Mouse (Mus musculus) midbrain, embryonic 16.5 days (tissue): ENCODE measurements around the gene Tmem169. TPM values are rescaled to one million over a fixed set of nuclear protein-coding genes. Genes with fewer than 3 reads are reported as not detected.

ENCODE experiments used
- ATAC-seq: fragments of 200-750 bp; cut with Nextera tagmentation; 2 replicates; pipeline ENCODE4 v1.8.0; 2017; ENCODE audit warnings: moderate TSS enrichment
- H3K27ac ChIP-seq: fragments of 300-500 bp; sonication (generic); 2 replicates; pipeline ENCODE4 v1.5.1; 2014; ENCODE audit warnings: mild to moderate bottlenecking, low read length, mixed read lengths
- H3K27me3 ChIP-seq: fragments of 300-500 bp; sonication (generic); 2 replicates; pipeline ENCODE4 v1.6.1; 2014; ENCODE audit warnings: low read depth, low read length, mixed read lengths; ENCODE audit not compliant: control insufficient read depth, insufficient read depth
- H3K36me3 ChIP-seq: fragments of 300-500 bp; sonication (generic); 2 replicates; pipeline ENCODE4 v1.6.1; 2014; ENCODE audit warnings: mild to moderate bottlenecking, low read length, moderate library complexity, mixed read lengths; ENCODE audit not compliant: control insufficient read depth, insufficient read depth
- H3K4me1 ChIP-seq: fragments of 300-500 bp; sonication (generic); 2 replicates; pipeline ENCODE4 v1.6.1; 2014; ENCODE audit warnings: mild to moderate bottlenecking, low read length, mixed read lengths; ENCODE audit not compliant: control insufficient read depth, insufficient read depth
- H3K4me2 ChIP-seq: fragments of 300-500 bp; sonication (generic); 2 replicates; pipeline ENCODE4 v1.6.1; 2014; ENCODE audit warnings: mild to moderate bottlenecking, low read length, mixed read lengths
- H3K4me3 ChIP-seq: fragments of 300-500 bp; sonication (generic); 2 replicates; pipeline ENCODE4 v1.5.1; 2014; ENCODE audit warnings: low read depth, mild to moderate bottlenecking, low read length, moderate library complexity, mixed read lengths
- H3K9ac ChIP-seq: fragments of 300-500 bp; sonication (generic); 2 replicates; pipeline ENCODE4 v1.6.1; 2014; ENCODE audit warnings: low read depth, low read length, mixed read lengths
- H3K9me3 ChIP-seq: fragments of 300-500 bp; sonication (generic); replicated peaks from 2 replicates; pipeline ENCODE4 v1.6.1; 2014; ENCODE audit warnings: mild to moderate bottlenecking, low read length, mixed read lengths; ENCODE audit not compliant: control insufficient read depth, poor library complexity, severe bottlenecking
- WGBS: fragments of 180-500 bp; shearing (Covaris S2); extraction: QIAGEN DNeasy Blood & Tissue Kit; methylation state at CpG from one replicate; pipeline ENCODE4 v1.1.7; 2014; 5-methylcytosine and 5-hydroxymethylcytosine counted together
- polyA plus RNA-seq: library from polyadenylated mRNA; unstranded; fragments of >200 nt; fragmentation: Nextera tagmentation; extraction: Ambion mirVana; gene quantifications from 2 replicates; pipeline ENCODE4 v1.2.1, GENCODE M21; 2015

The Tmem169 gene
- polyA plus RNA-seq, 1 experiment from 2014 or later: 40.8 TPM

DNA sequence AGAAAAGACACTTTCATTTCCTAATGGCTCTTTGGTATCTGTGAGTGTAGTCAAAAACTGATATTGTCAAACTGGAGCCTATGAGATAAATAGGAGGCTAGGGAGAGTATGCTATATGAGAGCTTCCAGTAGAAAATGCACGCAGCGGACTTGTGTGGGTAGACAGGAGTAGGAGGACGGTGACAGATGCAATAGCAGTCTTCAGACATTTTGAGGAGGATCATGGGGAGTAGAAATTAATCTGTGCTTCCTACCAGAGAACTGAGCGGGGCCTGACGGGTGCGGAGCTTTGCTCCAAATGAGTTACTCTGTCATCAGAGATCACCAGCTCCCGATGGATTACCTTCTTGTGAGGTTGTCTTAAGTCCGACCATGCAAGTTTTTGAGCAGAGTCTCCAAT, 52.6 kb downstream of the Tmem169 start:
- H3K27me3 ChIP-seq: no peaks in the 10 kb centered on the region
- no peak overlapping the region for H3K9ac ChIP-seq
- H3K27ac ChIP-seq: no peak overlapping the region
- H3K9me3 ChIP-seq: no peaks in the 10 kb centered on the region
- no peaks in the 10 kb centered on the region; the same call in 1 of the 2 replicates for H3K36me3 ChIP-seq
- 95% methylated on average over 8 of the region's 8 CpGs for WGBS
- H3K4me2 ChIP-seq: no peak overlapping the region
- no peak overlapping the region for H3K4me3 ChIP-seq
- H3K4me1 ChIP-seq: no peaks in the 10 kb centered on the region
- no peak for ATAC-seq

DNA sequence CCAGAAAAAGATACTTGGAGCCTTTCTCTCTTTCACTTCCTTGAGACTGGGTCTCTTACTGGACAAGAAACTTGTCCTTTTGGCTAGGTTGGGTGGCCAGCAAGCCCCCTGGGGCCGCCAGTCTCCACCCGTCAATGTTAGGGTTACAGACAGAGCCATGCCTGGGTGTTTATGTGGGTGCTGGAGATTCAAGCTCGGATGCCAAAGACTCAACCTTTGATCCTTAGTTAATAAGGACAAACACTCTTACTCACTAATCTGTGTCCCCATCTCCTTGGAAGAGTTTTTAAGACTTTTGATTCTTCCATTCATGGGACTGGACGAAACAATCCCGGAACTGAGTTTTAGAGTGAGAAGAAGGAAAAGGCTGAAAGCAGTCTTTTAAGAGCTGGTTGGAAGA, 54.2 kb downstream of the Tmem169 start:
- H3K27ac ChIP-seq: no peak overlapping the region
- no peaks in the 10 kb centered on the region for H3K27me3 ChIP-seq
- ATAC-seq: no peak
- no peaks in the 10 kb centered on the region for H3K4me1 ChIP-seq
- 92% methylated on average over 5 of the region's 5 CpGs for WGBS
- no peaks in the 10 kb centered on the region for H3K9me3 ChIP-seq
- H3K36me3 ChIP-seq: peaks cover under 1% of the 10 kb centered on the region; the same call in 1 of the 2 replicates
- H3K9ac ChIP-seq: no peak overlapping the region
- H3K4me2 ChIP-seq: no peak overlapping the region
- no peak overlapping the region for H3K4me3 ChIP-seq

DNA sequence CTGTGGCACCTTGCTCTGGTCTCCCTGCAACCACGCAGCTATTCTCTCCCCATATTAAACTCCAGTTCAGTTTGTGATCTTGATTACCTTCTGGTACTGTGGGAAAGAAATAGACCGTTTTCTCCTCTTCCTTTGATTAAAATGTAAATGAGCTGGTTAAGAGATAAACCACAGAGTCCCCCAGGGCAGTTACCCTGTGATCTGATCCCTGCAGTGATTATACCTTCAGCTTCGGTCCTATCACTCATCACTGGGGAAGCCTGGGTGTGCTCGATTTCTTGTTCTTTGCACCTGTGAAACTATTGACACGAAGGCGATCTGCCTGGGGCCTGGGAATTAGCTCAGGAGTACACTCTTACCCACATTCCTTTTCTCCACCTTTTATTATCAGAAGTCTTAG, 63.7 kb downstream of the Tmem169 start:
- Histone ChIP-seq H3K9me3 (no peaks in the 10 kb centered on the region), H3K4me3 (no peak overlapping the region), H3K9ac (no peak overlapping the region), H3K27me3 (no peaks in the 10 kb centered on the region), H3K36me3 (0 out of 2 replicates have a peak, but pooled peaks cover 7% of the 10 kb centered on the region), H3K27ac (no peak overlapping the region), H3K4me2 (no peak overlapping the region), H3K4me1 (no peaks in the 10 kb centered on the region)
- ATAC-seq: no peak
- 65% methylated on average over 6 of the region's 6 CpGs for WGBS

Other genes with a start within 250 kb of the Tmem169 start
- gene Mreg, start 72.1 kb upstream of the Tmem169 start, polyA plus RNA-seq: 1.6 and 1.9 TPM in 2 replicates
- 5.9 and 8.3 TPM in 2 replicates for gene Pecr, start 55 bp upstream of the Tmem169 start, polyA plus RNA-seq
- 12.9 and 14.7 TPM in 2 replicates for gene Xrcc5, start 23.1 kb downstream of the Tmem169 start, polyA plus RNA-seq